Mouse (Mus musculus) monocyte, adult 59 days (primary cell): Measurements from ENCODE around the gene Olfr1205. TPM values are rescaled to one million over a fixed set of nuclear protein-coding genes. Genes with fewer than 3 reads are reported as not detected.

Experiments
- total RNA-seq, 2 experiments: library from RNA; stranded (reverse); gene quantifications; one replicate each; pipeline ENCODE4 v1.2.4; 2023

Gene Olfr1205
- total RNA-seq, result not detected

DNA sequence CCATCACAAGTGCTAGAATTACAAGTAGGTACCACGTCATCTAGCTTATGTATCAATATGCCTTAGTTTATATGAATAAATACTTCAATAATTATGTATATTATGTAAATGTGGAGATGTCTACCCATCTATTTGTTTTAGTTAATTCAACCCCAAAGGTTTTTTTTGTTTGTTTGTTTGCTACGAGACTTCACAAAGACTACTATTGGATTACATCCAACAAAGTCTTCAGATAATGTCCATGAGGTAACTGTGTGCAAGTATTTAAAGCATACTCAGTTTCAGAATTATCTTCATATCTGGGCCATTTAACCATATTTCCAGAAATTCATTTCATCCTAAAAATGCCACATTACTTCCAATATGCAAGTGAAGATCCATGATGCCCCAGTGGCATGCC, at the start of gene Olfr1205:
Gene Olfr1205, plus strand, starts transcription at position 301 of the 400 bp plus-strand sequence.

DNA sequence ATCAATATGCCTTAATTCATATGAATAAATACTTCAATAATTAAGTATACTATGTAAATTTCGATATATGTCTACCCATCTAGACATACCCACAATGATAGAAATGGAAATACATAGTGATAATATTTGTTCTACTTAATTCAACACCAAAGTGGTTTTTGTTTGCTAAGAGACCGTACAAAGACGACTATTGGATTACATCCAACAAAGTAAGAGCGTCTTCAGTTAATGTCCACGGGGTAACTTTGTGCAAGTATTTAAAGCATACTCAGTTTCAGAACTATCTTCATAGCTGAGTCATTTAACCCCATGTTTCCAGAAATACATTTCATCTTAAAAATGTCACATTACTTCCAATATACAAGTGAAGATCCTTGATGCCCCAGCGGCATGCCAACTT, 36.8 kb upstream of the Olfr1205 start, which contains the start of gene Olfr1201:
Gene Olfr1201, plus strand, starts transcription at position 301 of the 400 bp plus-strand sequence.

DNA sequence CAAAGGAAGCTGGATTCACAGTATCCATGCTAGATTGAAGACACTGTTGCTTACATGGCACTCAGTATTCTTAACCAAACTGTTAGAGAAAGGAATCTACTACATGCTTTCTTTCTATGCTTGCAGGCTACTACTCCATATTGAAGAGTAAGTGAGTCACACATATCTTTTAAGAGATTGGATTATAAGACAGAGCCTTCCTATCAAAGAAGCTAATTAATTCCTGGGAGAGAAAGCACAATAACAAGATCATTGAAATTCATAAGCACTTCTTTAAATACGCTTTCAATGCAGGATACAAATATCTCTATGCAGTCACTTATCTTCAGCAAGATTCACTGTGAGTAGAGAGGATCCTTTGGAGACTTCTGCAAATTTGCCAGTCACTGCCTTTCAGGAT, 15.3 kb upstream of the Olfr1205 start, which contains the start of gene Olfr1202:
Gene Olfr1202, plus strand, starts transcription at position 301 of the 400 bp plus-strand sequence.

DNA sequence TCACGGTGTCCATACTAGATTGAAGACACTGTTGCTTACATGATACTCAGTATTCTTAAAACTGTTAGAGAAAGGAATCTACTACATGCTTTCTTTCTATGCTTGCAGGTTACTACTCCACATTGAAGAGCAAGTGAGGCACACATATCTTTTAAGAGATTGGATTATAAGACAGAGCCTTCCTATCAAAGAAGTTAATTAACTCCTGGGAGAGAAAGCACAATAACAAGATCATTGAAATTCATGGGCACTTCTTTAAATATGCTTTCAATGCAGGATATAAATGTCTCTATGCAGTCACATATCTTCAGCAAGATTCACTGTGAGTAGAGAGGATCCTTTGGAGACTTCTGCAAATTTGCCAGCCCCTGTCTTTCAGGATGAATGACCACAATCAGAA, 19.5 kb downstream of the Olfr1205 start, which contains the start of gene Olfr1204:
Gene Olfr1204, plus strand, starts transcription at position 301 of the 400 bp plus-strand sequence.

DNA sequence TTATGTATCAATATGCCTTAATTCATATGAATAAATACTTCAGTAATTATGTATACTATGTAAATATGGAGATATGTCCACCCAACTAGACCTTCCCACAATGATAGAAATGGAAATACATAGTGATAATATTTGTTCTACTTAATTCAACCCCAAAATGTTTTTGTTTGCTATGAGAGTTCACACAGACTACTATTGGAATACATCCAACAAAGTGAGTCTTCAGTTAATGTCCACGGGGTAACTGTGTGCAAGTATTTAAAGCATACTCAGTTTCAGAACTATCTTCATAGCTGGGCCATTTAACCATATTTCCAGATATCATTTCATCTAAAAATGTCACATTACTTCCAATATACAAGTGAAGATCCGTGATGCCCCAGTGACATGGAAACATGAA, 33.4 kb downstream of the Olfr1205 start, which contains the start of gene Olfr1206:
Gene Olfr1206, plus strand, starts transcription at position 301 of the 400 bp plus-strand sequence.

Other genes starting within 250 kb of the Olfr1205 start
- gene Olfr1189, start 243.3 kb upstream of the Olfr1205 start, total RNA-seq, result not detected
- gene Olfr1191-ps1, start 189.2 kb upstream of the Olfr1205 start, total RNA-seq, result not detected
- not detected for gene Olfr1192-ps1, start 181.2 kb upstream of the Olfr1205 start, total RNA-seq
- not detected for gene Olfr1193, start 154.1 kb upstream of the Olfr1205 start, total RNA-seq
- gene Olfr1195, start 140.6 kb upstream of the Olfr1205 start, total RNA-seq, result not detected
- not detected for gene Olfr1196, start 125.1 kb upstream of the Olfr1205 start, total RNA-seq
- not detected for gene Olfr1197, start 97.4 kb upstream of the Olfr1205 start, total RNA-seq
- not detected for gene Olfr1198, start 78.4 kb upstream of the Olfr1205 start, total RNA-seq
- not detected for gene Olfr1199, start 69.3 kb upstream of the Olfr1205 start, total RNA-seq
- not detected for gene Olfr1200, start 59.2 kb upstream of the Olfr1205 start, total RNA-seq
- not detected for gene Olfr1201, start 36.7 kb upstream of the Olfr1205 start, total RNA-seq
- gene Olfr1202, start 15.2 kb upstream of the Olfr1205 start, total RNA-seq, result not detected
- not detected for gene Olfr1204, start 19.6 kb downstream of the Olfr1205 start, total RNA-seq
- gene Olfr1206, start 33.5 kb downstream of the Olfr1205 start, total RNA-seq, result not detected
- not detected for gene Olfr1208, start 72.6 kb downstream of the Olfr1205 start, total RNA-seq
- gene Olfr1209, start 85.4 kb downstream of the Olfr1205 start, total RNA-seq, result not detected
- not detected for gene Olfr1211, start 108.4 kb downstream of the Olfr1205 start, total RNA-seq
- not detected for gene Olfr1212, start 124.2 kb downstream of the Olfr1205 start, total RNA-seq
- gene Gm13762, start 150.5 kb downstream of the Olfr1205 start, total RNA-seq, result not detected
- gene Olfr1214, start 162.9 kb downstream of the Olfr1205 start, total RNA-seq, result not detected
- not detected for gene Olfr1215, start 177.2 kb downstream of the Olfr1205 start, total RNA-seq
- not detected for gene Olfr1216, start 188.6 kb downstream of the Olfr1205 start, total RNA-seq
- gene Olfr1217, start 202.3 kb downstream of the Olfr1205 start, total RNA-seq, result not detected
- gene Olfr1218, start 231.4 kb downstream of the Olfr1205 start, total RNA-seq, result not detected